Mouse (Mus musculus): ENCODE data around the gene AC124108.1.

Gene AC124108.1

GRCm38 (mm10) chr1:132245010-132245409 lies 53.8 kb downstream of the AC124108.1 start:
- DNase-seq (ENCODE audit: low read depth, low spot score) = no peak

GRCm38 (mm10) chr1:132246137-132246536 lies 54.9 kb downstream of the AC124108.1 start:
- no peak for DNase-seq (ENCODE audit: low read depth, low spot score)

GRCm38 (mm10) chr1:132246641-132247040 lies 55.4 kb downstream of the AC124108.1 start:
- no peak for DNase-seq (ENCODE audit: low read depth, low spot score)

- DNase-seq (ENCODE audit: low read depth, low spot score) = no peak
These were observed 63.2 kb downstream of the AC124108.1 start for GRCm38 (mm10) chr1:132254467-132254866.

Measured in retina, adult 2 months (tissue).